Mouse (Mus musculus) heart, adult 18-20 months (tissue): Measurements from ENCODE around the gene Cbr2. TPM values are rescaled to one million over a fixed set of nuclear protein-coding genes. Genes with fewer than 3 reads are reported as not detected.

ENCODE experiments used
- DNase-seq, 2 experiments: peaks; one replicate each; pipeline ENCODE4 v3.0.0; 2021 to 2022; ENCODE audit warnings: mixed read lengths in 1 of 2
- total RNA-seq, 2 experiments: library from RNA; stranded (reverse); gene quantifications; 2 replicates each; pipeline ENCODE4 v1.2.3; 2021

Gene Cbr2
- total RNA-seq, 2 experiments from 2014 or later = 20.9 to 82.2 TPM

DNA sequence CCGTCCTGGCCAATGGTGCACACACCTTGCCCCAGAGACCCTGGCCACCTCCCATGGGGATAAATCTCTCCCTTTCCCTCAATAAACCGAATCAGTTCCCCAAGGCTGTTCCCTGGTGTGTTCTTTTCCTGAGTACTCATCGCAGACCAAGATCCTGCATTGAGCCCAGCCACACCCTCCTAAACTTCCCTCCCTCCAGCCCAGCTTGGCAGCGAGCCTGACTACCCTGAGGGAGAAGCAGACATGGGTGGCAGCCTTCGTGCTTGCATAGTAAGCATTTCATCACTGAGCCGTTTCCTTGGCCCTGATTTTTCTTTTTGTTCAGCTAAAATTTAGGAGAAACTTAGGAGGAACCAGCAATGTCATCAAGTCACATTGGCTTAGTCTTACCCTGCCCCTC, 1.6 kb upstream of the Cbr2 start:
- peak; percentile 66 to 83 for DNase-seq

DNA sequence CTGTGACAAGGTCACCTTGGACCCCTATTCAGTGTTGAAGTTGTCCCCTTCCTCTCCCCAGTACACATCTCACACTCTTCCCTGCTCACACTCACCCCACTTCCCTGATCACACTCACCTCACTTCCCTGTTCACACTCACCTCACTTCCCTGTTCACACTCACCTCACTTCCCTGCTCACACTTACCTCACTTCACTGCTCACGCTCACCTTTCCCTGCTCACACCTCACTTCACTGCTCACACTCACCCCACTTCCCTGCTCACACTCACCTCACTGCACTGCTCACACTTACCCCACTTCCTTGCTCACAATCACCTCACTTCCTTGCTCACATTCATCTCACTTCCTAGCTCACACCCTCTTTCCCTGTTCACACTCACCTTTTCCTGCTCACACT, 519 bp downstream of the Cbr2 start:
- DNase-seq = peak in 1 of 2 experiments; percentile 1

DNA sequence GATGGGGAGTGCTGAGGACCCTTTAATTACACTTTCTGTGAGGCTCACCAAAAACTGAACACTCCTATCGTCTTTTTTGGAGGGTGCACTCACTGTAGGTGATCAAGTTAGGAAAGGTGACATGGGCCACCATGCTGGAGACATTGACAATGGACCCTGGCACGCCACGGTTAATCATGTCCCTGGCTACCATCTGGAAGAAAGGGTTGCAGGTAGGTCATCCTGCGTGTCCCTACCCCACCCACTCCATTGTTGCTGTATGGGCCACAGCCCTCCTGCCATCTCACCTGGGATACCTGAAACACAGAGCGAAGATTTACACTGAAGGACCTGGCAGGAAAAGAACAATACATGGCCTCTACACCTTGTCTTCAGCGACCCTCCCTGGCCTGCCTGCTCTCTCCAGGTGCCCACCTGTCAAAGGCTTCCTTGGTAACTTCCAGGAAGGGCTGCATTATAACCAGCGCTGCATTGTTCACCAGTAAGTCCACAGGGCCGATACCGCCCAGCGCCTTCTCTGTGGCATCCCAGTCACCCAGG, 1.5 kb downstream of the Cbr2 start:
- DNase-seq = peak in 1 of 2 experiments; percentile 1

DNA sequence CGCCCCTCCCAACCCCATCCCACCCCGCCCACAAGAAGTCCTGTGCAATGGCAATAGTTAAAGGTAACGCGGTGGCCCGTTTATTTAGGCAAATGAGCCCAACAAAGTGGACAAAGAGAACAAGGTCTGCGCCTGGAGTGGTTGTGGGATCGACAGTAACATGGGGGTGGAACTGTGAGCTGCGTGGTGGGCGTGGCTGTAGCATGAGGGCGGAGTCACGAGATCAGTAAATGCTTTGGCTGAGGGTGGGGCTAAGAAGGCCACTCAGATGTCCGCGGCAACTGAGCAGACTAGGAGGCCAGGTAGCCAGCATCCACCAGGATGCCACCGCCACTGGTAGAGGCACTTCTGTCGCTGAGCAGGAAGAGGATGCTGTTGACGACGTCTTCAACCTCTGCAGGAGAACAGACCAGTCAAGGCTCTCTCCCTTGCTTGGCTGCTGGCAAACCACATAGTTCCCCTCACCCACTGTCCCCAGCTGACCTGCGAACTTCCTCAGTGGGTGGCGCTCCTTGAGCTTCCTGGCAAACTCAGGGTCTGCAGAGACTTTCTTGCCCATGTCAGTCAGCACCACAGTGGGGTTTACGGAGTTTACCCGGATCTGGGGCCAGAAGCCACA, 2.4 kb downstream of the Cbr2 start:
- peak; percentile 40 to 54 for DNase-seq

DNA sequence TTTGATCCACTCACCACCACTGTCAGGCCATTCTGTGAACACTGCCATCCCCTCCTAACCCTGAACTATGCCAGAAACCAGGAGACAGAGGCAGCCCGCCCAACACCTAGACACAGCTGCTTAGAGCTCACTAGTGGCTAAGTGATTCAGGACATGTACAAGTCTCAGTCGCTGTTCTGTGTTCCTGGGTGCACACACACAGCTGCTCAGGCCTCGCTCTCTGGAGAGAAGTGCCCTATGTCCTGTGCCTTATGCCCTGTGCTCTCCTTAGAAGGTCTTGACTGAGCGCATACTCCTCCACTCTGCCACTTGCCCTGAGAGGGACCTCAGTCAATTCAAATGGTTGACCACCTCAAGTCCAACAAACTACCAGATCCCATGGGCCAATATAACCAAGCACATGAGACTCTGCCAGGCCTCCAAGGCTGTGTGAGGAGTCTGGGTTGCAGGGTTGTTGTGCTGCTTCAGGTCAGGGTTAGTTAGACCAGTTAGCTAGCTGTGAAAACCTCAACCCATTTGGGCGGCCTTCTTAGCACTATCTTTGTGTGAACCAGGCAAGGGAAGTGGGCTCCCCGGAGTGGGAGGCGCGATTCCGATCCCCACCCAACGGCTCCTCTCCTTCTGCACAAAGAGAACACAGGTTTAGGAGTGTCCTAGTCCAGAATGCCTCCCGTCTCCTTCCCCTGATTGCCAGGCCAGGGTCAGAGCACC, 3.2 kb downstream of the Cbr2 start:
- no peak for DNase-seq

DNA sequence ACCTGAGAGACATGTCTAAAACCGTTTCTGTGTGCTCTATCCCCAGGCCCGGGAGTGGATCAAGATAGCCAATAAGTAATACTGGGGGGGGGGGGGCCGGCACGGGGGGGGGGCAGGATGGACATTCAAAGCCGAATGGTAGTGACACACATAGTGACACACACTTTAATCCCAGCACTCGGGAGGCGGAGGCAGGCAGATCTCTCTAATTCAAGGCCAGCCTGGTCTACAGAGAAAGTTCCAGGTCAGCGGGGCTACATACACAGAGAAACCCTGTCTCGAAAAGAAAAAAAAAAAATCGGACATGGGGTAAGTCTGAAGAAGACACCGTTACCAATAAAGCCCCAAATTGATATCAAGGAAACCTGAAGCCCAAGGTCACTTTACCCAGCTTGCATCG, 4.3 kb downstream of the Cbr2 start:
- DNase-seq = no peak

DNA sequence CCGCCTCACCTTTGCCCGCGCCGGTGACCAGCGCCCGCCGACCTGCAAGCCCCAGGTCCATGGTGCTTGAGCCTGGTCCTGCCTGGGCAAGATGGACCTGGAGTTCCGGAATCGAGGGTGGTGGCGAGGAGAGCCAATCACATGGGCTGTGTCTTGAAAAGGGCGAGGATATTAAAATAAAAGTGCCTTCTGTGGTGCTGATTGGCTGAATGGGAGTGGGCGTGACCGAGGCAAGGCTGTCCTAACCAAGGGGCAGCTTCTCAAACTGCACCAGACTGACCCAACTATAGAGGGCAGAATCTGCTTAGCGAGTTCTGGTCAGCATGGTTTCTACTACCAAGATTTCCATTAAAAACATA, 4.8 kb downstream of the Cbr2 start, which contains the start of gene Dcxr:
Gene Dcxr, minus strand, starts transcription at position 113 of the 359 bp plus-strand sequence.
- DNase-seq = peak; percentile 93 to 96

DNA sequence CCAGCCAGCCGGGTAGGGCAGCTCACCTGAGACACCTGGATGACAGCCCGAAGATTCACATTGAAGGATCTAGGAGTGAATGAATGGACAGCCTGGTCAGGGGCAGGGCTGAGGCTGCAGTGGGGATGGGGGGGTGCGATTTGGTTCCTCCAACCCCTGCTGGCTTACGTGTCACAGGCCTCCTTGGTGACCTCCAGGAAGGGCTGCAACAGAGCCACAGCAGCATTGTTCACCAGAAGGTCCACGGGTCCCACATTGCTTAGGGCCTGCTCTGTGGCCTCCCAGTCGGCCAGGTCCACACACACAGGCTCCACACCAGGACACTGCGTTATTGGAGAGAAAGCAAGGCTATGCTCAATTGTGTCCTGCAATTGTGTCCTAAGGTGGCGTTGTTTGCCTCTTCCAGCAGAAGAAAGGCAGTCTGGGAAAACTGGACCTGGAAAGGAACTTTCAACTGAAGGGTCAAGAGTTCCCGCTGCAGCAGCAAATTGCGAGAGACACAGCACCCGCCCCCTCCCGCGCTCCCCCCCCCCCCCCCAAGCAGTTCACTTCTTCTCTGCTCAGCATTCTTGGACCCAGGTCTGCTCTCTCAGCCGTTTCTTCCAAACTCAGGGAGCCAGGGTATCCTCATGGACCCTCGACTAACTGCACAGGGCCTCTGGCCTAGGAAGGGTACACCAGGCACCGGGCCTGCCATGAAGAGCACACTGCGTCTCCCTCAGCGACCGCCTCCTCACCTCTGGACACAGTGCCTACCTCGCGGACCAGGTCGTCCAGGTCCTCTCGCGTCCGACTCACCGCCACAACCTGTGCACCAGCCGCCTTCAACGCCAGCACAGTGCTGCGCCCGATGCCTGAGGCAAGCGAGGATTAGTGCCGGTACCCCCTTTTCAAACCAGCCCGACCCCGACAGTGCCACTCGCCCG, 5.4 kb downstream of the Cbr2 start:
- DNase-seq = no peak

DNA sequence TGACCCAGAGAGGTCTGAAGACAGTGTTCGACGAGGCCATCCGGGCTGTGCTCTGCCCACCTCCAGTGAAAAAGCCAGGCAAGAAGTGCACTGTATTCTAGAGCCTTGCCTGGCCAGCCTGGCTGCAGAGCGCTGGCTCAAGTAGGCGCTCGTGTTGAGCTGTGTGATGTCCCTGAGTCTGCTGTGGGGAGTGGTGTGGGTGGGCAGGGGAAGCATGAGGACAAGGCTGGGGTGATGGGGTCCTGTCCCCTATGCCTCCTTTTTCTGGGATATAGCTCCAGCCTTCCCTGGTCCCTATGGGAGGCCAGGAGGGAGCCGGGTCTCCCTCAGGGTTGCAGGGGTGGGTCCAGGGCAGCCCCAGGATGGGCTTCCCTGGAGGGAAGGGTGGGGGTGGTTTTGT, 8.4 kb downstream of the Cbr2 start:
- no peak for DNase-seq

DNA sequence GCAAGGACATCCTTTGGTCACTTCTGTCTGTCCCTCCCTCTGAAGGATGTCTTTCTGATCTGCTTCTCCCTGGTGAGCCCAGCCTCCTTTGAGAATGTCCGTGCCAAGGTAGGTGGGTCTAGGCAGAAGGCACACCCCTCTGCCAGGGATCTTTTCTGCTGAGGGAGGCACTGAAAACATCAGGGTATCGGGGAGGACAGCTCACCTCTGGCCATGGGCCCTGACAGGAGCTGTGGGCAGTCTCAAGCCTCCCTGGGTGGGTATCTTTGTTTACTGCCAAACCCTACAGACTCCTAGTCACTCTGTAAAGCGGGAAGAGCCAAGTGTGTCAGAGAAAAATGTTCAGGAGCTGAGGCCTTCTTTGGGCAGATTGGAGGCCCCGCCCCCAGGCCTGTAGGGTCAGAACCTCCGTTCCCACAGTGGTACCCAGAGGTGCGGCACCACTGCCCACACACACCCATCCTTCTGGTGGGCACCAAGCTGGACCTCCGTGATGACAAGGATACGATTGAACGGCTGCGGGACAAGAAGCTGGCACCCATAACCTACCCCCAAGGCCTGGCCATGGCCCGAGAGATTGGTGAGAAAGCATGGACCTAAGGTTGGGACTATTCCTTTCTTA, 9.0 kb downstream of the Cbr2 start:
- DNase-seq = no peak

DNA sequence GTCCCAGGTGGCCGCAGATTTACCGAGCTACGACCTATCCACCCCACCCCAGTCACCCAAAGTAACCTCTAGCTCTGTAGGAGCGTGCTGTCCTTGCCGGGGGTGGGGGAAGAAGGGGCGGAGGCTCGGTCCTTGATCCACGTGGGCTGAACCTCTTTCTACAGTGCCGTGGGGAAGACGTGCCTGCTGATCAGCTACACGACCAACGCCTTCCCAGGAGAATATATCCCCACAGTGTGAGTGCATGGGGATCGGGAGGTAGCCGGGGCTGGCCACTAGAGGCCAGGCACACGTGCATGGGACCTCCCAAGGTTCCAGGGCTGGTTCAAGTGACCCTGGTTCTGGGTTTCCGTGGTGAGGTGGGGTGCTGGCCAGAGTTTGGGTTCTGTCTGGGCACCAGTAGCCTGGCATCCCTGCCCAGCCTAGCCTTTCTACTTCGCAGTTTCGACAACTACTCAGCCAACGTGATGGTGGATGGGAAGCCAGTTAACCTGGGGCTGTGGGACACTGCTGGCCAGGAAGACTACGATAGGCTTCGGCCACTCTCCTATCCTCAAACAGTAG, 9.8 kb downstream of the Cbr2 start:
- DNase-seq = no peak

DNA sequence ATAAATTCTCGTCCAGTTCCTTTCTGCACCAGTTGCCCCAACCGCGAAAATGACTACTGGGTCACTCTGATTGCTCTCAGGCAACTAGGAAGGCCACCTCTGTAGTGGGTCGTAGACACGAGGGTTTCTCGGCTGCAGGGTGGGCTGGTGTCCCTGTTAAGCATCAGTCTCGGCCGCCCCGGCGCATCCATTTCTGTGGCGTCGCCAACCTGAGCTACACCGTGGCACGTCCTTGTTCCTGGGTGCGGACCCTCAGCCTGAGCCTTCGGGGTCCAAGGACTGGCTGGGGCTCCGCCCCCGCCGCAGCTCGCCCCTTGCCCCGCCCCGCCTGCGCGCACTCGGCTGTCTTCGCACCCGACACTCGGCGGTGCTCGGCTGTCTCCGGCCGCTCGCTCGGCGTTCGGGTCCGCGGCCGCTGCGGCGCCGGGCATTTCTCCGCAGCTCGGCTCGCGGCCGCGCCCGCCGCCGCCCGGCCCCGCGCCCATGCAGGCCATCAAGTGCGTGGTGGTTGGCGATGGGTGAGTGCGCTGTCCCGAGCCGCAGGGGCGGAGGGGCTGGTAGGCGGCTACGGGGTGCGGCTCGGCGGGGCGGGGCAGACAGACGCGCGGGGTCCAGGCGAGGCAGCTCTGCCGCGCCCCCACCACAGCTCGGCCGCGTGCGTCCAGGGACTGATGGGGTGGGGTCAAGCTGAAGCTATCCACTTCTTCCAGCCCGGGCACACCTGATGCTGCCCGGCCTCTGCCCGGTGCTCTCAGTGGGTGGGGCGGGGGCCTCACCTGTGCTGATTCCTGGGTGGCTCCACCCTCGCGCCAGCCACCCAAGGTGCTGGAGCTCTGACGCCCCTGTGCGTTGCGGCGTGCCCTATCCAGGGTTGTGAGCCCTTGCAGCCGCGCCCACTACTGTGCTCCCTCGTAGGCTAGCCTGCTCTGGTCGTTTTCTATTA, 10.5 kb downstream of the Cbr2 start, which contains the start of gene Rac3:
Gene Rac3, plus strand, starts transcription at position 347 of the 943 bp plus-strand sequence.
- DNase-seq = peak; percentile 69 to 70

DNA sequence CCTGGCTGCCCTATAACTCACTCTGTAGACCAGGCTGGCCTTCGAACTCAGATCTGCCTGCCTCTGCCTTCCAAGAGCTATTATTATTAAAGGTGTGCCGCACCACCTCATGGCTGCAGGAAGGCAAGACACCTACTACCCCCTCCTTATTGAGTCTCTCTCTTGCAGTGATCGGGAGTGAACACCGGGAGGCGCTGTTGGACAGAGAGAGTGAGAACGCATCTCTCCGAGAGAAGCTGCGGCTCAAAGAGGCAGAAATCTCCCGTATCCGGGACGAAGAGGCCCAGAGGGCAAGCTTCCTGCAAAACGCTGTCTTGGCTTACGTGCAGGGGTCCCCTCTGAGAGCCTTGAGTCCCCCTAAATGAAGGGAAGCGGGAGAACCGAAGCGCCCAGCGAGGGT, 11.5 kb downstream of the Cbr2 start:
- peak; percentile 89 to 96 for DNase-seq

DNA sequence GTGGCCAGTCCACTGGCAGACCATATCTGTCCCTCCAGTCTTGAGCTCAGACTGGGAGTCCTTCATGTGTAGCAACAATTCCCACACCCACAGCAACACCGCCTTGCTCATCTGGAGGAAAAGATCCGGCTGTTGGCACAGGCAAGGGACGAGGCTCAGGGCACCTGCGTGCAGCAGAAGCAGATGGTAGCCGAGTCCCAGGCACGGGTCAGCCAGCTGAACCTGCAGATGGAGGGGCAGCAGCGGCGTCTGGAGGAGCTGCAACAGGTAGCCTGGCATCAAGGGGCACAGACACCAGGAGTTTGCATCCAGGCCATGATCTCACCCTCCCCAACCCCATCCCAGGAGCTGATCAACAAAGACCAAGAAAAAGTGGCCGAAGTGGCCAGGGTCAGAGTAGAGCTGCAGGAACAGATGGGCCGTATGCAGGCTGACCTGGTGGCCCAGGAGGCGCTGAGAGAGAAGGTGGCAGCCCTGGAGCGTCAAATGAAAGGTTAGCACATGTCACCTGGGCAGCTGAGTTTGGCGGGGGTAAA, 12.0 kb downstream of the Cbr2 start:
- DNase-seq = no peak

DNA sequence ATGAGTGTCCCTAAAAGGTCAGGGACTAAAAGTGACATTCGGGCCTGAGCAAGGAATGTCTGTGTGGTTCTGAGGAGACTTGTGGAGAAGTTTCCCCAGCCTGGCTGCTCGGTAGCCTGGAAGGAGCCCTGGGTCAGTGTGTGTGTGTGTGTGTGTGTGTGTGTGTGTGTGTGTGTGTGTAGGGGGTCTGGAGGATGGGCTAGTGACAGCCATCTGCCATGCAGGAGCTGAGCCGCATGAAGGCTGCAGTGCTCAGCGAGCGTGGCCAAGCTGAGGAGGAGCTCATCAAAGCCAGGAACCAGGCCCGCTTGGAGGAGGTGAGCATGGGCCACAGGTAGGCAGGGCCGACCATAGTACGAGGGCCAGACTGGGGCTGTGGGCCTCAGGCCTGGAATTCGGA, 12.7 kb downstream of the Cbr2 start:
- no peak for DNase-seq

DNA sequence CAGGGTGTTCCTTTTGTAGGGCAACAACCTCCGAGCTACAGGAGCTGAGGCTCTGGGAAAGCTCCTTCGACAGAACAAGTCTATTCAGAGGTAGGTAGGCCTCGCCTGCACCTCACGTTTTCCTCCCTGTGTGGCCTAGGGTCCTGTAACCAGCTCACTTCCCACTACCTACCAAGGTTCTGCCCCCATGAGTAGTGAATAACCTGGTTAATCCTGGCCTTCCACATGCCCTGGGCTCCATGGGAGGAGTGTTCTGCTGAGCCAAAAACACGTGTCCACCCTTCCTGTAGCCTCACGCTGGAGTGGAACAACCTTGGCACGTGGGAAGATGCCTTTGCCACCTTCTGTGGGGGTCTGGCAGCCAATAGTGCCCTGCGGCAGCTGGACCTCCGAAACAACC, 16.8 kb downstream of the Cbr2 start:
- DNase-seq = no peak

DNA sequence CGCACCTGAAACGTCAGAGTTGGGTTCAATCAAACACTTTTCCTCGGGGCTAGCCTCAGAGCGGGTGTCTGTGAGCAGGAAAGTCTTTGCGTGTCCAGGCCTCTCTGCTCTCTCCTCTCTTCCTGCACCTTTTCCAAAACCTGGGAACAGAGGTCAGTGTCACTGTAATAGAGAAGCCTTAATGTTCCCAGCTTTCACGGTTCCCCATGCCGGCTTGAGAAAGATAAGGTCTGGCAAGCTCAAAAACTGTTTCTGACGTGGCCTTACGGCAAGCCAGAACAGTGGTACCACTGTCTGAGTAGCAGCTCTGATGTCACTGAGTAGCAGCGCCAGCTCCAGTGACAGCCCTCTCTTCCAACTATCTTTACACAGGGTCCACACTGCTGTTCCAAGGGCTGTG, 17.4 kb downstream of the Cbr2 start:
- DNase-seq = no peak

DNA sequence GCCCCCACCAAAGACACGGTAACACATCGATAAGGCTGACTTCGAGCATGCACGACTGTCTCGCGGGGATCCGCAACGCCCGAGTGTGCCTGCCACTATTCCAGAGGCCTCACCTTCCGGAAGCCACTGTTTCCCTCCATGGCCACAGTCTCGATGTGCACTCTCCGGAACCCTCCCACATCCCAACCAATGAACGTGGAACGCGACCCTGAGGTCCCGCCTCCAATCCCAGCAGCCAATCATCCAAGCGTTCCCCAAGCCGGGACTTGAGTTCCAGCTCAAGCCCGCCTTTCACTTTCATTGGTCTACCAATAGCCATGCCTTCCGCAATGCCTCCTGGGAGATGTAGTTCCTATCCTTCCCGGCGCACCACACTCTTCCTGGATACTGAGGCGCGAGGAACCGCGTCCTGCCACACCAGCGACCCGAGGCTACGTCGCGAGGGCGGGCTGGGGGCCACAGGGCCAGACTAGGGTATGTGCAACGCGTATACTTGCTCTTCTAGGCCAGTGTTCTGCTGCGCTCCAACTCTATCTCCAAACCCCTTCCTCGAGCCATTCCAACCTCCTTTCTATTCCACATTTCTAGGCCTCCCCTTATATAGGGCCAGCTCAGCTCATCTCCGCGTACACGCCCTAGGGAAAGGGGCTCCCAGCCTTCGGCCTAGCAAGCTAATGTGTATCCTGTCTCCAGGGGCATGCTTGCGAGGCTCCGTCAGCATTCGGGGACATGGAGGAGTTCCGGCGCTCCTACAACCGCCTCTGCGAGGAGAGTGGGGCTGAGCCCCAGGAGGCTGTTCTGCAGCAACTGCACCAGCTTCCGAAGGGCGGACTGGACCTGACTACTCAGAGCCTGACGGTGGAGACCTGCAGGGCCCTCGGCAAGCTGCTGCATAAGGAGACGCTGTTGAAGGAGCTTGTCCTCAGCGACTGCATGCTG, 18.1 kb downstream of the Cbr2 start, which contains the start of the genes Cenpx and Lrrc45:
Gene Cenpx, minus strand, starts transcription at position 159 of the 939 bp plus-strand sequence.
Gene Lrrc45, plus strand, starts transcription at position 346 of the 939 bp plus-strand sequence.
- peak; percentile 98 to 99 for DNase-seq
